Mouse (Mus musculus) limb, embryonic 11.5 days (tissue): ENCODE measurements at regions not wholly inside any gene's neighbourhood (a gene's known extent, or its start where the extent isn't known, plus 50 kb on each side); places are given as distances from the start of the nearest gene placed in this dataset.
A peak's percentile ranks its signal among the peaks of the same experiment; 100 is the strongest.

Experiments used
- ATAC-seq: fragments of 200-750 bp; cut with Nextera tagmentation; 2 replicates; pipeline ENCODE4 v1.8.0; 2017; ENCODE audit warnings: low read depth; ENCODE audit not compliant: insufficient number of reproducible peaks, low FRiP score, low TSS enrichment
- DNase-seq: peaks from one replicate; pipeline ENCODE4 v3.0.0-alpha.2; 2015; ENCODE audit warnings: low spot score
- H3K27ac ChIP-seq: fragments of 300-500 bp; sonication (generic); replicated peaks from 2 replicates; pipeline ENCODE4 v1.5.1; 2014; ENCODE audit warnings: low read depth, mild to moderate bottlenecking, low read length
- H3K27me3 ChIP-seq: fragments of 300-500 bp; sonication (generic); 2 replicates; pipeline ENCODE4 v1.6.1; 2014; ENCODE audit warnings: mild to moderate bottlenecking, low read length, mixed read lengths; ENCODE audit not compliant: control insufficient read depth, insufficient read depth
- H3K36me3 ChIP-seq: fragments of 300-500 bp; sonication (generic); 2 replicates; pipeline ENCODE4 v1.6.1; 2014; ENCODE audit warnings: mild to moderate bottlenecking, low read length, moderate library complexity, mixed read lengths; ENCODE audit not compliant: control insufficient read depth, insufficient read depth
- H3K4me1 ChIP-seq: fragments of 300-500 bp; sonication (generic); 2 replicates; pipeline ENCODE4 v1.6.1; 2014; ENCODE audit warnings: low read length, mixed read lengths; ENCODE audit not compliant: control insufficient read depth, insufficient read depth
- H3K4me2 ChIP-seq: fragments of 300-500 bp; sonication (generic); 2 replicates; pipeline ENCODE4 v1.6.1; 2014; ENCODE audit warnings: low read depth, mild to moderate bottlenecking, moderate library complexity; ENCODE audit not compliant: severe bottlenecking
- H3K4me3 ChIP-seq: fragments of 300-500 bp; sonication (generic); 2 replicates; pipeline ENCODE4 v1.5.1; 2014; ENCODE audit warnings: low read depth, low read length
- H3K9ac ChIP-seq: fragments of 300-500 bp; sonication (generic); 2 replicates; pipeline ENCODE4 v1.6.1; 2014; ENCODE audit warnings: mild to moderate bottlenecking, low read length
- H3K9me3 ChIP-seq: fragments of 300-500 bp; sonication (generic); 2 replicates; pipeline ENCODE4 v1.6.1; 2016; ENCODE audit warnings: low read length; ENCODE audit not compliant: control insufficient read depth
- WGBS: fragments of 180-500 bp; shearing (Covaris S2); extraction: QIAGEN DNeasy Blood & Tissue Kit; methylation state at CpG from one replicate; pipeline ENCODE4 v1.1.7; 2014; 5-methylcytosine and 5-hydroxymethylcytosine counted together

DNA sequence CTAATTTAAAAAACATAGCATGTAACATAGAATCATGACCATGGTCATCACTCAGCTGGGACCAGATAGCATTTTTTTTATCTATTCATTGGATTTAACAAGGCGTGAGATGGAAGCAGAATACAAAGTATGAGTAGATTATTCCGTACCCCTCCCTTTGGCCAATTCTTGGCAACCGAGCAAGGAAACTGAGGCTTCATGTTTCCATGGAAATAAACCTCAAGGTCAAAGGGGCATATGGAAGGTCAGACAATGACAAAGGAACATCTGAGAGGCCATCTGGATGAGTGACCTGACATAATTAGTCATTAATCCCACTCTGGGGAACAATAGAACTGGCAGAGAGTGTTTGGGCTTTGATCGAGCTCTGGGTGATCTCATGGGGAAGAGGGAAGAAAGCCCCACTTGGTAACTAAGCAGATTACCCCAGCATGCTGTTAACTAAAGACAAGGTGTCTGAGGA, 222.8 kb upstream of the Gm49339 start:
- H3K4me2 ChIP-seq = no peak overlapping the region
- H3K36me3 ChIP-seq = no peaks in the 10 kb centered on the region
- WGBS = 57% methylated on average over 4 of the region's 4 CpGs
- H3K9ac ChIP-seq = no peak overlapping the region
- H3K27me3 ChIP-seq = no peaks in the 10 kb centered on the region
- H3K9me3 ChIP-seq = no peaks in the 10 kb centered on the region
- H3K4me3 ChIP-seq = no peak overlapping the region
- no peak for DNase-seq
- ATAC-seq = no peak
- H3K4me1 ChIP-seq = no peaks in the 10 kb centered on the region
- no peak overlapping the region for H3K27ac ChIP-seq

GRCm38 (mm10) chr10:51271364-51271763, 209.0 kb upstream of the Gm49339 start:
- H3K4me1 ChIP-seq = no peaks in the 10 kb centered on the region
- WGBS = 88% methylated on average over 1 of the region's 1 CpGs
- peak; percentile 32 for DNase-seq
- no peak overlapping the region for H3K4me3 ChIP-seq
- ATAC-seq = peak; percentile 57; the same call in 1 of the 2 replicates
- no peaks in the 10 kb centered on the region for H3K36me3 ChIP-seq
- no peak overlapping the region for H3K9ac ChIP-seq
- no peaks in the 10 kb centered on the region for H3K27me3 ChIP-seq
- no peak overlapping the region for H3K27ac ChIP-seq
- H3K4me2 ChIP-seq = no peak overlapping the region
- no peaks in the 10 kb centered on the region for H3K9me3 ChIP-seq

- no peak for DNase-seq
- Histone ChIP-seq H3K27ac (no peak overlapping the region), H3K4me2 (no peak overlapping the region), H3K4me3 (no peak overlapping the region), H3K27me3 (no peaks in the 10 kb centered on the region), H3K4me1 (no peaks in the 10 kb centered on the region), H3K9ac (no peak overlapping the region), H3K36me3 (no peaks in the 10 kb centered on the region), H3K9me3 (no peaks in the 10 kb centered on the region)
- WGBS = 55% methylated on average over 2 of the region's 2 CpGs
- ATAC-seq = no peak
Observed at GRCm38 (mm10) chr10:51278195-51278594, 202.2 kb upstream of the Gm49339 start.

DNA sequence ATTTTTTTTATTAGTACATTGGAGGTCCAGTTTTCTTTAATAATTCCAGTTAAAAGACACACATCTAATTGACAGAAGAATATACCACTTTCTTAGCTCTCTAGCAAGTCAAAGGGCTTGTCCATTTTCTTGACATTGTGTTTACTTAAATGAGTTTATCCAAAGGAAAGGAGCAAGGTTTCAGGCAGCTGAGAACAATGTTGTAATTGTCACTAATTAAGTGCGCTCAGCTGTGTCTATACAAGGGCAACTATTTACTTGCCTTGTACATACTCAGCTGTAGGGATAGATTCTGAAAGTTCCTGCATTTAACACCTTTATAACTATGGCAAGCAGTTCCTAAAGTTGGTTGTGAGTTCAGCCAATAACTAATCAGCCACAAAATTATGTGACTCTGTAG, 198.0 kb upstream of the Gm49339 start:
- no peaks in the 10 kb centered on the region for H3K27me3 ChIP-seq
- H3K9ac ChIP-seq = no peak overlapping the region
- ATAC-seq (no peak), DNase-seq (no peak)
- H3K4me1 ChIP-seq = no peaks in the 10 kb centered on the region
- no peak overlapping the region for H3K27ac ChIP-seq
- WGBS = 83% methylated on average over 1 of the region's 1 CpGs
- H3K4me3 ChIP-seq = no peak overlapping the region
- H3K9me3 ChIP-seq = no peaks in the 10 kb centered on the region
- no peaks in the 10 kb centered on the region for H3K36me3 ChIP-seq
- no peak overlapping the region for H3K4me2 ChIP-seq

DNA sequence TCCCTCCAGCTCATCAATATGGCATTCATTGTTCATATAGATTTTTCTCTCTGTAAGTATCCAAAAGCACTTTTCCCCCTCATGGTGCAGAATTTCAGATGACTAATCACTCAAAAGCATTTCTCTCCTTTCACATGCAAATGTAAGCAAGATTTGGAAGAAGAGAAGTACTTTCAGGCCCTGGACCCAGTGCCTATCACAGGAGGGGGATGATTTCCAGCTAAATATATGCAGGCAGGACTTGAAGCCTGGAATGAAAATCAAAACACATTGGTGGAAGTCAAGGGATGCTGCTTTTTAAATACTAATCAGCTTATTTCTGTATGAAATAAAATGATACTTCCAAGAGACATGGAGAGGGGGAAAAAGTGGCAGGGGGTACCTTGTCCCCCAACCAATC, 195.9 kb upstream of the Gm49339 start:
- H3K27ac ChIP-seq = no peak overlapping the region
- H3K9me3 ChIP-seq = no peaks in the 10 kb centered on the region
- no peak overlapping the region for H3K4me3 ChIP-seq
- H3K9ac ChIP-seq = no peak overlapping the region
- H3K27me3 ChIP-seq = no peaks in the 10 kb centered on the region
- H3K4me2 ChIP-seq = no peak overlapping the region
- ATAC-seq (no peak), DNase-seq (no peak)
- no peaks in the 10 kb centered on the region for H3K4me1 ChIP-seq
- H3K36me3 ChIP-seq = no peaks in the 10 kb centered on the region

GRCm38 (mm10) chr10:51287852-51288251, 192.6 kb upstream of the Gm49339 start:
- WGBS = 23% methylated on average over 4 of the region's 4 CpGs
- no peak for ATAC-seq
- no peak for DNase-seq

GRCm38 (mm10) chr10:51291412-51292207, 188.8 kb upstream of the Gm49339 start:
- Histone ChIP-seq H3K27ac (no peak overlapping the region), H3K27me3 (no peaks in the 10 kb centered on the region), H3K36me3 (no peaks in the 10 kb centered on the region), H3K9me3 (no peaks in the 10 kb centered on the region), H3K4me3 (no peak overlapping the region), H3K9ac (no peak overlapping the region), H3K4me2 (no peak overlapping the region), H3K4me1 (no peaks in the 10 kb centered on the region)
- DNase-seq = no peak
- 63% methylated on average over 5 of the region's 5 CpGs for WGBS
- no peak for ATAC-seq

More at GRCm38 (mm10) chr10:51287852-51288251, 192.6 kb upstream of the Gm49339 start:
- H3K27ac ChIP-seq = no peak overlapping the region
- no peak overlapping the region for H3K4me2 ChIP-seq
- no peaks in the 10 kb centered on the region for H3K9me3 ChIP-seq
- H3K27me3 ChIP-seq = no peaks in the 10 kb centered on the region
- no peak overlapping the region for H3K4me3 ChIP-seq
- H3K36me3 ChIP-seq = no peaks in the 10 kb centered on the region
- H3K9ac ChIP-seq = no peak overlapping the region
- no peaks in the 10 kb centered on the region for H3K4me1 ChIP-seq

DNA sequence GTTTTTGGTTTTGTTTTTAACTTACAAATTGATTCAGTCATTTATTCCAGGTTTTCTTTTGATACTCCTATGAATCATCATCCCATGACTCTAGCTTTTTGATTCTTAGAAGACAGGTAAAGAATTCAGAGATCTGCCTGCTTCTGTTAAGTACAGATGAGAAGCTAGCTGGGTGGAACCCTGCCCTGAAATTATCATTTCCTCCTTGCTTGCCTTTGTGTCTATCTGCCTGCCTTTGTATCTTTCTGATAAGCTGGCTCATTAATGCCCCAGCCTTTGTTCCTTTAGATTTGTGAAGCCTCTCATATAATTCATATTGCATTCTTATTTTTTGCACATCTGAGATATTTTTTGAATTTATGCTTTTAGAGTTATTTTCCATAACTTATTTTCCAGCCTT, 167.6 kb upstream of the Gm49339 start:
- Histone ChIP-seq H3K36me3 (no peaks in the 10 kb centered on the region), H3K9me3 (no peaks in the 10 kb centered on the region), H3K27me3 (no peaks in the 10 kb centered on the region), H3K27ac (no peak overlapping the region), H3K4me1 (no peaks in the 10 kb centered on the region), H3K4me2 (no peak overlapping the region), H3K9ac (no peak overlapping the region), H3K4me3 (no peak overlapping the region)
- ATAC-seq (no peak), DNase-seq (no peak)

GRCm38 (mm10) chr10:51320207-51320606, 160.2 kb upstream of the Gm49339 start:
- WGBS = 45% methylated on average over 2 of the region's 2 CpGs
- no peak overlapping the region for H3K9ac ChIP-seq
- H3K27ac ChIP-seq = no peak overlapping the region
- peak; percentile 77; the same call in 1 of the 2 replicates for ATAC-seq
- H3K4me3 ChIP-seq = no peak overlapping the region
- DNase-seq = no peak
- H3K36me3 ChIP-seq = no peaks in the 10 kb centered on the region
- H3K4me1 ChIP-seq = no peaks in the 10 kb centered on the region
- H3K9me3 ChIP-seq = no peaks in the 10 kb centered on the region
- no peak overlapping the region for H3K4me2 ChIP-seq
- H3K27me3 ChIP-seq = no peaks in the 10 kb centered on the region
